Mouse (Mus musculus) erythroblast, embryonic 14.5 days (primary cell): ENCODE measurements at regions not wholly inside any gene's neighbourhood (a gene's known extent, or its start where the extent isn't known, plus 50 kb on each side); places are given as distances from the start of the nearest gene placed in this dataset.

Source experiments
- GATA1 ChIP-seq: IDR thresholded peaks from 2 replicates; pipeline ENCODE4 v1.6.1; 2012; ENCODE audit warnings: low read length, inconsistent platforms, mixed read lengths
- TAL1 ChIP-seq: IDR thresholded peaks from 3 replicates; pipeline ENCODE4 v1.6.1; 2012; ENCODE audit warnings: low read length, inconsistent platforms, mixed read lengths

DNA sequence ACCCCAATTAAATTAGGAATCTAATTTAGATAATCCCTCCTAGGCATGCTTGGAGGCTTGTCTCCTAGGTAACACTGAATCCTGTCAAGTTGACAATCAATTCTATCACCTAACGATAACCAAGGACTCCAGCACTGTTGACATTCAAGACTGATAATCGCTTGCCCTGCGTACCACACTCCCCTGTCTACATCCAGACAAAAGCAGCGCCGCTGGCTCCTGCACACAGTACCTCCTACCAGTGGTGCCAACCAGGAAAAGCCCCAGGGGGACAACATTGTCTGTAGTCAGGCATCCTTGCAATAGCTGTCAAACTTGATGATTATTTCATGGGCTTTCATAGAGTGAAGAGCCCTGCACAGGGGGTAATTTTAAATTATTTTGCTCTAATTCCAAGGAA lies 253.4 kb upstream of the Prok2 start:
- TF ChIP-seq TAL1 (no peak), GATA1 (no peak)
